In genomic region chr3:133751011-133751410, GRCm38 (mm10) we compare ENCODE assay signal across 17 mouse cellular contexts.
DNase-seq lines count a peak whose midpoint lies in the region; ATAC-seq and TF ChIP-seq lines count a peak whose summit lies in the region.
"Had no signal": no experiment of that assay in that cellular context is flagged by ENCODE, and none has a peak within 500 bp of the region (broad histone marks: within the 10 kb centered on the region; RNA-seq: fewer than 3 reads in every experiment).

No protein-coding gene starts in this region.

- peaks cover 18% of the 10 kb centered on the region for H3K4me1 ChIP-seq in forebrain, embryonic 16.5 days (replicated peaks; ENCODE audit: control insufficient read depth, insufficient read depth, low read length)
- peaks cover 6% of the 10 kb centered on the region for H3K4me1 ChIP-seq in forebrain, embryonic 11.5 days (replicated peaks; ENCODE audit: control insufficient read depth, insufficient read depth, low read length)
- H3K4me1 ChIP-seq in heart, embryonic 16.5 days (ENCODE audit: control insufficient read depth, insufficient read depth, low read length), result peaks cover 9% of the 10 kb centered on the region
- peaks cover 8% of the 10 kb centered on the region; the same call in 1 of the 2 replicates for H3K4me1 ChIP-seq in lung, embryonic 14.5 days (ENCODE audit: insufficient read depth)
- H3K4me1 ChIP-seq in stomach, embryonic 15.5 days, result peaks cover 17% of the 10 kb centered on the region; the same call in 1 of the 2 replicates

- WGBS in forebrain, embryonic 16.5 days, result 64% methylated on average over 3 of the region's 3 CpGs
- WGBS in forebrain, embryonic 11.5 days, result 57% methylated on average over 3 of the region's 3 CpGs
- WGBS in heart, embryonic 16.5 days, result 19% methylated on average over 3 of the region's 3 CpGs
- 29% methylated on average over 3 of the region's 3 CpGs for WGBS in lung, embryonic 14.5 days
- WGBS in stomach, embryonic 15.5 days, result 39% methylated on average over 3 of the region's 3 CpGs

- H3K36me3 ChIP-seq in forebrain, embryonic 16.5 days (ENCODE audit: control insufficient read depth, insufficient read depth), result no peaks in the 10 kb centered on the region
- H3K36me3 ChIP-seq in forebrain, embryonic 11.5 days (ENCODE audit: control insufficient read depth, insufficient read depth, low read length), result no peaks in the 10 kb centered on the region
- no peaks in the 10 kb centered on the region for H3K36me3 ChIP-seq in heart, embryonic 16.5 days (ENCODE audit: control insufficient read depth, insufficient read depth)
- no peaks in the 10 kb centered on the region for H3K36me3 ChIP-seq in lung, embryonic 14.5 days (ENCODE audit: insufficient read depth)
- H3K36me3 ChIP-seq in stomach, embryonic 15.5 days, result no peaks in the 10 kb centered on the region
- H3K36me3 ChIP-seq: midbrain, embryonic 10.5 days had no signal

- no peak overlapping the region for H3K27ac ChIP-seq in forebrain, embryonic 16.5 days (ENCODE audit: low read length)
- no peak overlapping the region for H3K27ac ChIP-seq in forebrain, embryonic 11.5 days (ENCODE audit: low read depth, low read length)
- H3K27ac ChIP-seq in heart, embryonic 16.5 days (ENCODE audit: low read length), result no peak overlapping the region
- H3K27ac ChIP-seq in lung, embryonic 14.5 days (ENCODE audit: low read depth), result no peak overlapping the region; the same call in 1 of the 2 replicates
- no peak overlapping the region for H3K27ac ChIP-seq in stomach, embryonic 15.5 days
- H3K27ac ChIP-seq: macrophage; midbrain, embryonic 10.5 days had no signal

- no peaks in the 10 kb centered on the region for H3K9me3 ChIP-seq in forebrain, embryonic 16.5 days (ENCODE audit: control insufficient read depth, low read length)
- no peaks in the 10 kb centered on the region for H3K9me3 ChIP-seq in forebrain, embryonic 11.5 days (ENCODE audit: control insufficient read depth, low read length)
- H3K9me3 ChIP-seq in heart, embryonic 16.5 days (replicated peaks; ENCODE audit: control insufficient read depth, low read length), result no peaks in the 10 kb centered on the region
- H3K9me3 ChIP-seq in lung, embryonic 14.5 days (ENCODE audit: low read depth, low read length), result no peaks in the 10 kb centered on the region
- H3K9me3 ChIP-seq in stomach, embryonic 15.5 days, result no peaks in the 10 kb centered on the region
- H3K9me3 ChIP-seq: midbrain, embryonic 10.5 days had no signal

- H3K4me3 ChIP-seq in forebrain, embryonic 16.5 days (replicated peaks; ENCODE audit: low read length), result no peak overlapping the region
- H3K4me3 ChIP-seq in forebrain, embryonic 11.5 days (ENCODE audit: low read depth, low read length), result no peak overlapping the region
- no peak overlapping the region for H3K4me3 ChIP-seq in heart, embryonic 16.5 days (ENCODE audit: low read length)
- no peak overlapping the region for H3K4me3 ChIP-seq in lung, embryonic 14.5 days (ENCODE audit: low read depth, low read length)
- no peak overlapping the region for H3K4me3 ChIP-seq in stomach, embryonic 15.5 days (replicated peaks)
- H3K4me3 ChIP-seq: midbrain, embryonic 10.5 days had no signal

- peak; percentile 45 for ATAC-seq in forebrain, embryonic 16.5 days
- ATAC-seq in forebrain, embryonic 11.5 days (replicated peaks; ENCODE audit: low FRiP score), result no peak
- no peak for ATAC-seq in heart, embryonic 16.5 days (replicated peaks; ENCODE audit: extremely low read depth, insufficient read depth, low FRiP score)
- peak; percentile 26; the same call in 1 of the 2 replicates for ATAC-seq in lung, embryonic 14.5 days (ENCODE audit: insufficient read depth)
- ATAC-seq in stomach, embryonic 15.5 days (ENCODE audit: insufficient read depth, low FRiP score, low read depth), result 0 out of 2 replicates have a peak, but pooled peaks have one; percentile 29
- ATAC-seq: hindbrain, embryonic 16.5 days had no signal

- H3K4me2 ChIP-seq in forebrain, embryonic 16.5 days (ENCODE audit: low read length), result no peak overlapping the region
- H3K4me2 ChIP-seq in forebrain, embryonic 11.5 days (ENCODE audit: low read depth, low read length, severe bottlenecking), result no peak overlapping the region
- peak overlapping the region; percentile 26; the same call in 1 of the 2 replicates for H3K4me2 ChIP-seq in heart, embryonic 16.5 days (ENCODE audit: low read depth, low read length)
- no peak overlapping the region for H3K4me2 ChIP-seq in lung, embryonic 14.5 days
- no peak overlapping the region for H3K4me2 ChIP-seq in stomach, embryonic 15.5 days

- no peaks in the 10 kb centered on the region for H3K27me3 ChIP-seq in forebrain, embryonic 16.5 days (replicated peaks; ENCODE audit: control insufficient read depth, insufficient read depth, low read length)
- H3K27me3 ChIP-seq in forebrain, embryonic 11.5 days (ENCODE audit: control insufficient read depth, insufficient read depth, low read length), result no peaks in the 10 kb centered on the region
- H3K27me3 ChIP-seq in heart, embryonic 16.5 days (ENCODE audit: control insufficient read depth, insufficient read depth, low read length), result no peaks in the 10 kb centered on the region
- no peaks in the 10 kb centered on the region for H3K27me3 ChIP-seq in lung, embryonic 14.5 days (ENCODE audit: insufficient read depth, low read length)
- no peaks in the 10 kb centered on the region for H3K27me3 ChIP-seq in stomach, embryonic 15.5 days (replicated peaks)

- no peak for TF ChIP-seq CTCF in lung, embryonic 14.5 days (IDR thresholded peaks at IDR 0.05; ENCODE audit: low read depth)

- no peak for DNase-seq in forebrain, embryonic 11.5 days (ENCODE audit: low spot score)
- DNase-seq in heart, adult 8-10 months (ENCODE audit: low spot score), result no peak
- DNase-seq in lung, embryonic 14.5 days, result peak; percentile 37
- DNase-seq in lung, postnatal 14 days, result no peak
- no peak for DNase-seq in thymus, postnatal 25 days
- DNase-seq: cerebellum, adult 2 months; cerebellum, postnatal 36 days; kidney, adult 2 months; layer of hippocampus, postnatal 36 days; liver; thymus, postnatal 36 days had no signal

- H3K9ac ChIP-seq in forebrain, embryonic 16.5 days (replicated peaks; ENCODE audit: low read depth, low read length), result no peak overlapping the region
- no peak overlapping the region for H3K9ac ChIP-seq in forebrain, embryonic 11.5 days (ENCODE audit: low read length)
- no peak overlapping the region for H3K9ac ChIP-seq in heart, embryonic 16.5 days (ENCODE audit: low read length)
- H3K9ac ChIP-seq in lung, embryonic 14.5 days, result no peak overlapping the region
- H3K9ac ChIP-seq in stomach, embryonic 15.5 days, result no peak overlapping the region

Comparison
In these comparisons a context has a peak if more than half of its experiments do, and no peak if none do; other contexts are left out.
1. ATAC-seq: peak in forebrain, embryonic 16.5 days (single experiment), lung, embryonic 14.5 days (single experiment) and stomach, embryonic 15.5 days (single experiment); none in forebrain, embryonic 11.5 days (single experiment) and heart, embryonic 16.5 days (single experiment).